Mouse (Mus musculus): ENCODE results near the gene Arhgap42.

GRCm38 (mm10) chr9:9041009-9041408 lies 197.9 kb downstream of the Arhgap42 start:
- TF ChIP-seq CTCF (IDR thresholded peaks at IDR 0.05; ENCODE audit: extremely low read depth, insufficient read depth, insufficient read length, insufficient replicate concordance): no peak
- TF ChIP-seq POLR2A (IDR thresholded peaks at IDR 0.05; ENCODE audit: low read depth, low read length): no peak
